10 mouse cellular contexts compared by ENCODE assay signal in genomic region chr9:48910885-48911537, GRCm38 (mm10). TPM values are rescaled to one million over a fixed set of nuclear protein-coding genes. Genes with fewer than 3 reads are reported as not detected.
DNase-seq lines count a peak whose midpoint lies in the region; ATAC-seq and TF ChIP-seq lines count a peak whose summit lies in the region.
"Had no signal": no experiment of that assay in that cellular context is flagged by ENCODE, and none has a peak within 500 bp of the region (broad histone marks: within the 10 kb centered on the region; RNA-seq: fewer than 3 reads in every experiment).

Gene Htr3a, minus strand, starts transcription at chr9:48911099.

- H3K36me3 ChIP-seq in embryonic facial prominence, embryonic 12.5 days = no peaks in the 10 kb centered on the region
- H3K36me3 ChIP-seq in heart, embryonic 12.5 days = no peaks in the 10 kb centered on the region

- ATAC-seq in embryonic facial prominence, embryonic 12.5 days (ENCODE audit: insufficient number of reproducible peaks, insufficient read depth, low FRiP score, low TSS enrichment) = peak; percentile 73; the same call in 1 of the 2 replicates
- peak; percentile 9; the same call in 1 of the 2 replicates for ATAC-seq in heart, embryonic 12.5 days (ENCODE audit: insufficient number of reproducible peaks, low FRiP score)

- peaks cover 17% of the 10 kb centered on the region for H3K4me1 ChIP-seq in embryonic facial prominence, embryonic 12.5 days
- peaks cover 9% of the 10 kb centered on the region for H3K4me1 ChIP-seq in heart, embryonic 12.5 days (replicated peaks)

- WGBS in embryonic facial prominence, embryonic 12.5 days = 2% methylated on average over 9 of the region's 9 CpGs
- WGBS in heart, embryonic 12.5 days = 5% methylated on average over 9 of the region's 9 CpGs

- DNase-seq in gastrocnemius, adult 2 months = peak; percentile 72
- no peak for DNase-seq in gastrocnemius, postnatal 25 days
- DNase-seq in kidney, postnatal 14 days = peak; percentile 54
- peak; percentile 16 to 39 for DNase-seq in lung, adult 18-20 months
- peak; percentile 81 for DNase-seq in retina, postnatal 1 day
- no peak for DNase-seq in thymus, adult 18-20 months

- intact Hi-C loops in gastrocnemius, adult 2 months (cut with DNase I) = no loop called here

- no peak within 1 kb of the TSS for H3K9ac ChIP-seq in embryonic facial prominence, embryonic 12.5 days
- H3K9ac ChIP-seq in heart, embryonic 12.5 days = 0 out of 2 replicates have a peak within 1 kb of the TSS, but pooled peaks have one; percentile 4

- no peak within 1 kb of the TSS for H3K27ac ChIP-seq in gastrocnemius, adult 2 months
- 0 out of 2 replicates have a peak within 1 kb of the TSS, but pooled peaks have one; percentile 20 for H3K27ac ChIP-seq in embryonic facial prominence, embryonic 12.5 days
- H3K27ac ChIP-seq in heart, embryonic 12.5 days (ENCODE audit: poor library complexity, severe bottlenecking) = no peak within 1 kb of the TSS

- no peak for TF ChIP-seq CTCF in gastrocnemius, adult 2 months (IDR thresholded peaks at IDR 0.05)

- H3K4me3 ChIP-seq in gastrocnemius, adult 2 months = no peak within 1 kb of the TSS
- H3K4me3 ChIP-seq in embryonic facial prominence, embryonic 12.5 days = no peak within 1 kb of the TSS
- H3K4me3 ChIP-seq in heart, embryonic 12.5 days = no peak within 1 kb of the TSS

- H3K4me2 ChIP-seq in embryonic facial prominence, embryonic 12.5 days (replicated peaks) = peak within 1 kb of the TSS; percentile 39
- H3K4me2 ChIP-seq in heart, embryonic 12.5 days = peak within 1 kb of the TSS; percentile 58

- H3K9me3 ChIP-seq in embryonic facial prominence, embryonic 12.5 days = no peaks in the 10 kb centered on the region
- H3K9me3 ChIP-seq in heart, embryonic 12.5 days (replicated peaks) = no peaks in the 10 kb centered on the region

- H3K27me3 ChIP-seq in embryonic facial prominence, embryonic 12.5 days = no peaks in the 10 kb centered on the region
- H3K27me3 ChIP-seq in heart, embryonic 12.5 days (replicated peaks) = peaks cover 10% of the 10 kb centered on the region

RNA-seq across cellular contexts. Expression of gene Htr3a, which starts in this region (rescaled TPM):
- total RNA-seq in gastrocnemius, adult 2 months (2021) = not detected
- not detected for total RNA-seq in gastrocnemius, postnatal 25 days (2021)
- polyA plus RNA-seq in embryonic facial prominence, embryonic 12.5 days (2016; fragmentation: Nextera tagmentation; extraction: Ambion mirVana) = 1.8 and 2.1 TPM in 2 replicates
- polyA plus RNA-seq in heart, embryonic 12.5 days (2016; fragmentation: Nextera tagmentation; extraction: Ambion mirVana) = 0.24 and 0.33 TPM in 2 replicates
- total RNA-seq: gastrocnemius, postnatal 4 days had no signal
- polyA plus RNA-seq: C2C12 had no signal

Comparison
In these comparisons a context has a peak if more than half of its experiments do, and no peak if none do; other contexts are left out.
1. Peak in DNase-seq in gastrocnemius, adult 2 months; RNA of the gene not detected or under 1 TPM.
2. Peak in ATAC-seq, H3K9ac ChIP-seq and H3K4me2 ChIP-seq in heart, embryonic 12.5 days; RNA of the gene not detected or under 1 TPM.
3. DNase-seq: peak in kidney, postnatal 14 days (single experiment), lung, adult 18-20 months (2 of 2) and retina, postnatal 1 day (single experiment); none in gastrocnemius, postnatal 25 days (single experiment) and thymus, adult 18-20 months (0 of 2).